Mouse (Mus musculus): ENCODE results near the gene Btbd8.

The Btbd8 gene

GRCm38 (mm10) chr5:107437464-107438281 is at the start of gene Btbd8:
Btbd8 (plus strand) TSS chr5:107437997.
- peak; percentile 98 for DNase-seq (ENCODE audit: low spot score)

DNA sequence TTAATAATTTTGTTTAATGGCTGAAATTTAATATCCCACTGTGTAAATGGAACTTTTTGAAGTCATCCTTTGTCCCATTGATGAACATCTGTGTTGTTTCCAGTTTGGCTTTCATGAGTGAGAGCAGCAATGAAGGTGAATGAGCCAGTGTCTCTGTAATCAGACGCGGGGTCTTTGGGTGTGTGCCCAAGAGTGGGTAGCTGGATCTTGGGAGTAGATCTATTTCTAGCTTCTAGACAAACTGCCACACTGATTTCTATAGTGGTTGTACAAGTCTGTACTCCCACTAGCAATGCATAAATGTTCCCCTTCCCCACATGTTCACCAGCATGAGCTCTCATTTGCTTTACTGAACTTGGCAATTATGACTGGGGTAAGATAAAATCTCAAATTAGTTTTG is 48.4 kb upstream of the Btbd8 start:
- no peak for DNase-seq (ENCODE audit: low spot score)

DNA sequence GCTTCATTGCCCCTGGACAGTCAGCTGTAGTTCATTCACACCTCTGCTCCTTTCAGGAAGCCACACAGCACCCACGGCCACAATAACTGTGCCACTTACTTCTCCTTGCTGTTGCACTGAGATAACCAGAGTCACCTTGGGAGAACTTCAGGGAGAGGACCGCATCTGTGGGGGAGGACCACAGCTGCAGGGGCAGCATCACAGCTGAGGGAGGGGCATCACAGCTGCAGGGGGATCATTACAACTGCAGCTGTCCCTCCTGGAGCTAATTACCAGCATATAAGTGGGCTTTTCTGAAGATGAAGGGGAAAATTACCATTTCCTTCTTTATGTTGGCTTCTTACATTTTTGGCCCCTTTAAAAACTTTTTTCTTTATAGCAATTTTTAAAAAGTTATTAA is 43.4 kb upstream of the Btbd8 start:
- DNase-seq (ENCODE audit: low spot score) = no peak

GRCm38 (mm10) chr5:107402436-107402835 is 35.4 kb upstream of the Btbd8 start, which contains the start of gene Ephx4:
Ephx4 (plus strand) TSS chr5:107402736.
- DNase-seq (ENCODE audit: low spot score) = peak; percentile 3

DNA sequence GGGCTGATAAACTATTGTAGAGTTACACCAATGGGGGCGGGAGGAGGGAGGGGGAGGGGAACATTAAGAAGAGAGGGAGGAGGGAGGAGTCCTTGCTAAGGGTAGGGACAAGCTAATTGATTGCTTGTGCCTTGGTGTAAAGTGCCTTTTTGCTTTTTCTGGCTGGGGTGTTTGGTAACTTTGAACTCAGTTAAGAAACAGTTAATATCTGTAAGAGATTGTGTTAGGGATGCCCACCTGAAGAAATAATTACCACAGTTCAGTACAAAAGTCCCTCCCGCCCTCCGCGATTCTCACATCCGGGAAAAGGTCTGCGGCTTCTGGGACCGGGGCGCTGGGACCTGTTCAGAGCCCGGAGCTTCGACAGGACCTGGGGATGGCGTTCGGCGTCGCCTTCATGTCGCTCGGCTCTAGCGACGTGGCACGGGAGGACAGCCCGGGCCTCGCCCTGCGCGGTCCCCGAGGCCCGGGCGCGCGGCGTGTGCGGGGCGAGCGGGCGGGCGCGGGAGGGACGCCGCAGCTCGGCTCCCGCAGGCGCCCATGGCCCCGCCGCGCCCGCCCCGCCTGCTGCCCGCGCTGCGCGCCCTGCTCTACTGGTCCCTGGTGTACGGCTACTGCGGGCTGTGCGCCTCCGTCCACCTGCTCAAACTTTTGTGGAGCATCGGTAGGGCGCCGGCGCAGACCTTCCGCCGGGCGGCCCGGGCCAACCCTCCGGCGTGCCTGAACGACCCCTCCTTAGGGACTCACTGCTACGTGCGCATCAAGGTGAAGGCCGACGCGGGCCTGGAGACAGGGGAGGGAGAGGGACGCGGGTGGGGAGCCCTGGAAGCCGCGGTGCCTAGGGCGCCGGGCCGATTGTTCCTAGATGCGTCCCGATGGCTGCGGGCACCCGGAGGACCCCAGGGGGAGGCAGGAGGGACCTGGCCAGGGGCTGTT is 34.5 kb upstream of the Btbd8 start:
- peak; percentile 59 for DNase-seq (ENCODE audit: low spot score)

DNA sequence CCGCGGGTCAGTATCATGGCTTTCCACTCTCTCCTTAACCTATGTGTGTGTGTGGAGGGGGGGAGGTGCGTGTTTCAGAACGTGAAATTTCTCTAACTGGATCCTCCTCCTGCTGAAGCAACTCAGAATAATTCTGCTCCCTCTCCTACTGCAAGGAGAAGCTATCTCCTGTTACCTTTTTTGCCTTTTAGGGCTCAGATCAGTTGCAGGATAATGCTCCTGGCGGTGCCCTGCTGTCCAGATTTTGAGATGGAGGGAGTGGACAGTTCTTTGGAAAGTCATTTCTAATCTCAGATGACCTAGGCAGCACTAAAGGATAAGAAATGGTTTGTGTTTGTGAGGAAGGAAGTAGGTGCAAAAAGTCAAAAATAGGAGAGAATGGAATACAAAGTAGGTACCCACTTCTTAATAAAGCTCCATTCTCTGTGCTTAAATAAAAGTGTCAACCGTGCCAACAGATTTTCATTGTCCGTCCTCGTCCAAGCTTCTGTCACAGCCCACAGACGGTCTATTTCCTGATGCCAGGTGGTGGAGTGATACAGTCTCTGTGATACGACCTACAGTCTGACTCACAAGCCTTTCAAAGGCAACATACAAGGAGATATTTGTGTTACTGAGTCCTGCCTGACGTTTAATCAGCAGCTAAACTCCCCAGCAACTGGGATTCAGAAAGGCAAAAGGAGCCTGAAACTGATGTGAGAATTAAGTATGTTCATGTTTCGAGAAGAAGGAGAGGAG is 33.7 kb upstream of the Btbd8 start:
- peak; percentile 4 for DNase-seq (ENCODE audit: low spot score)

GRCm38 (mm10) chr5:107405361-107405760 is 32.4 kb upstream of the Btbd8 start:
- DNase-seq (ENCODE audit: low spot score) = no peak

GRCm38 (mm10) chr5:107410305-107410704 is 27.5 kb upstream of the Btbd8 start:
- DNase-seq (ENCODE audit: low spot score) = no peak

GRCm38 (mm10) chr5:107411326-107411725 is 26.5 kb upstream of the Btbd8 start:
- DNase-seq (ENCODE audit: low spot score) = no peak

- DNase-seq (ENCODE audit: low spot score) = no peak
These were observed 25.5 kb upstream of the Btbd8 start for GRCm38 (mm10) chr5:107412285-107412684.

DNA sequence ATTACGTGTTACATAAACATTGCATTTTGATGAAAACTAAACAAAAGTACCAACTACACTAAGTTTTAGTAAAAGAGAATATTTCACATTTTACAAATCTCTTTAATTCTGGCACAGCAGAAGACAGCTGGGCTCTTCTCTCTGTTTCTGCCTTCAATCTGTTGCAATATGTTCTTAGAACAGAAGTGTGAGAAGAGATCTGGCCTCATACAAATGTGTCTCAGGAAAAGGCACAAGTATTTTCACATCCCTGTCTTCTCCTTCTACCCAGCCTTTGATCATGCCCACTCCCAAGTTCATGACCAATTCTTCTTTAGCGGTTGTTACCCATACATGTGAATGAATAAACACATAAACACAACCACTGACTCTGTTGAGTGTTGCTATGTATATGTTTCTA is 22.7 kb upstream of the Btbd8 start:
- no peak for DNase-seq (ENCODE audit: low spot score)

DNA sequence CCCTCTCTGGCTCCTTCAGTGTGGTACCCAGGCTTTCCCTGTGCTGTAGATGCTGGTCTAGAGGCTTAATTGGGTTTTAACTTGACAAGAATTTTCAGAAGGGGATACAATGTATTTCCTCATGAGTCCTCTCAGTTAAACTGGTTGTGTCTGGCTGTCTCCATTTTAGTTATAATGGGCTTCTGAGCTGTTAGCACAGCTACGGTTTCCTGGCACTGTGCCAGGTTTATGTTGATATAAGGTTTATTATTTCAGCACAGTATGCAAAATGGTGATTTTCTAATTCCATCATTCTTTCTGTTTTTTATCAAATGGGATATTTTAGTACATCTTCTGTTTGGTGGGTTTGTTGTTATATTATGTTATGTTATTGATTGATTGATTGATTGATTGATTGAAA is 16.1 kb upstream of the Btbd8 start:
- no peak for DNase-seq (ENCODE audit: low spot score)

DNA sequence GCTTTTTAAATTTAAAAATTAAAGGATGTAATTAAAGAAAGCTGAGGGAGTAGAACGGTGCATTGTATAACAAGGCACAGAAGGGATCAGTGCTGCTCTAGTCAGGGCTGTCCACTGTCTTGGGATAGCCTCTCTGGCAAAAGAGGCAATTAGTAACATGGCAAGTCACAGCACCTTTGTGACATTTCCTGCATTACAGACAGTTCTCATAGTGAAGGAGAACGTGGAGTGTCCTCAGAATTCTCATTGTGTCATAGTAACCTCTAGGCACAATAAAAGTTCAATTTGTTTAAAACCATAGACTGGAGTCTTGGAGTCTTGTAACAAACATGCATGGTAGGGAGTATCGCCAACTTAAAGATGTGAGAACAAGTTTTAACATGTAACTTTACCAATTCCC is 6.5 kb upstream of the Btbd8 start, which contains the start of gene Lpcat2b:
TSS of gene Lpcat2b (plus strand) at position 301 of the 400 bp plus-strand sequence.
- DNase-seq (ENCODE audit: low spot score) = no peak

- no peak for DNase-seq (ENCODE audit: low spot score)
These were observed 3.8 kb upstream of the Btbd8 start for GRCm38 (mm10) chr5:107434001-107434400.

DNA sequence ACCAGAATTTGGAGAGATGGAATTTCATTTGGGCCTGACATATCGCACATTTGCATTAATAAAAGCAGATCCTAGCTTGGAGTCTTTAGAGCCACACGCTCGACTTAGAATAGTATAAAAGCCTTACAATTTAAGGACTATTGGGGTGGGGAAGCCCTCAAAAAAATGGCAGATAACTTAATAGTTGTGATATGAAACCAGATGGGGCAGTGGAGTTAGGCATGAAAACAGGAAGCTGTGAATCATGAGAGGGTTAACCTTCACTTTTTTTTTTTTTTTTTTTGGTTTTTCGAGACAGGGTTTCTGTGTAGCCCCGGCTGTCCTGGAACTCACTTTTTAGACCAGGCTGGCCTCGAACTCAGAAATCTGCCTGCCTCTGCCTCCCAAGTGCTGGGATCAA is 1.6 kb upstream of the Btbd8 start:
- DNase-seq (ENCODE audit: low spot score) = no peak

GRCm38 (mm10) chr5:107436587-107437209 is 1.1 kb upstream of the Btbd8 start:
- peak; percentile 1 for DNase-seq (ENCODE audit: low spot score)

DNA sequence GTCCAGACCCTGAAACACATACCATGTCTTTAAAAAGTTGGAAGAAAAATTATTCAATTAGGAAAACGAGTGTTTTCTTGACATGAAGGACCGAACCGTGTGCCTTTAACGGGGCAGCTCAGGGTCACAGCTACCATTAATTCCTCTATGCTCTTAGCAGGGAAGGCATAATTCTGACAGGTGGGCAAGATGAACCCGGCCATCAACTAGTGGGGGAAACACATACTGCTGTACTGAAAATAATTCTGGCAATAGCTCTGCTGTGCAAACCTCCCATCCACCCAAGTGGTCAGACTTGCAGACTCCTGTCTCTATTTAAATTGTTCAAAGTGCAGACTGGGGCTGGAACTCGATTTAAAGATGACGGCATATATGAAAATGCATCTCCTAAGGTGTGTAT is 556 bp downstream of the Btbd8 start:
- no peak for DNase-seq (ENCODE audit: low spot score)

DNA sequence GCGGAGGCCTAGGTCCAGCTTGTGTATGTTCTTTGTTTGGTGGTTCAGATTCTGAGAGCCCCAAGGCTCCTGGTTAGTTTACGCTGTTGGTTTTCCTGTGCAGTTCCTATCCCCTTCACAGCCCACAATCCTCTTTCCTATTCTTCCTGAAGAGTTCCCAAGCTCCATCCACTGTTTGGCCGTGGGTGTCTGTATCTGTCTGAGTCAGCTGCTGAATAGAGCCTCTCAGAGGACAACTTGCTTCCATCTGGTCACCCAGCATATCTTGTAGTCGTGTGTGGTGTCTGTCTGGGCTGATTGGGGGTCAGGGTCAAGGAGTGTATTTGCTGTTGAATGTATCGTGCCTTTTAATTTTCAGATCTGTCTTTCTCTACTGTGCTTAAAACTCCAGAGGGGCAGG is 4.1 kb downstream of the Btbd8 start:
- no peak for DNase-seq (ENCODE audit: low spot score)

- no peak for DNase-seq (ENCODE audit: low spot score)
These were observed 6.5 kb downstream of the Btbd8 start for GRCm38 (mm10) chr5:107444251-107444650.

- DNase-seq (ENCODE audit: low spot score) = no peak
These were observed 10.2 kb downstream of the Btbd8 start for GRCm38 (mm10) chr5:107447977-107448376.

DNA sequence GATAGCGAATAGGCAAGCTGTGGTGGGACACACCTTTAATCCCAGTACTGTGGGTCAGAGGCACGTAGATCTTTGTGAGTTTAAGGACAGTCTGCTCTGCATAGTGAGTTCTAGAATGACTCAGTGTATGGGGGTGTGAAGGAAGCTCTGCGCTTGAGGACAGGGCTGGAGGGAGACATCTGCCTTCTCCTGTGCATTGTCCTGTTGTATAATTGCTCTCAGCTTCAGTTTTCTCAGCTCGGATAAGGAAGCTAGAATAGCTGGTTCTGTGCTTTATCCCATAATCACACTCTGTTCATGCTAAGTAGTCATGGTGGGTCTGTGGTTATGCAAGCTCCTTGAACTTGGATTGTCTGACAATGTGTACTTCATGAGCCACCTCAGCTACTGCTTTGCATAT is 11.0 kb downstream of the Btbd8 start:
- DNase-seq (ENCODE audit: low spot score) = no peak

- DNase-seq (ENCODE audit: low spot score) = no peak
These were observed 11.8 kb downstream of the Btbd8 start for GRCm38 (mm10) chr5:107449620-107450019.
